Mouse (Mus musculus): ENCODE results near the gene Spsb1.

GRCm38 (mm10) chr4:149868725-149869124 lies 86.1 kb downstream of the Spsb1 start:
- TF ChIP-seq POLR2A (IDR thresholded peaks at IDR 0.05; ENCODE audit: extremely low read depth, insufficient read depth, low read length) = no peak
- TF ChIP-seq CTCF (IDR thresholded peaks at IDR 0.05; ENCODE audit: extremely low read depth, insufficient read depth, low read length) = no peak

Data from cortical plate, adult 2 months (tissue).